Mouse (Mus musculus) embryo, embryonic 10.5 days (tissue): ENCODE data around the gene Hjurp.

Experiments used
- DNase-seq: peaks from one replicate; pipeline ENCODE4 v3.0.0-alpha.2; 2015; ENCODE audit warnings: low spot score

Gene Hjurp

GRCm38 (mm10) chr1:88280006-88280690 is 2.7 kb upstream of the Hjurp start:
- DNase-seq, result no peak

- no peak for DNase-seq
Measured at GRCm38 (mm10) chr1:88279111-88280005, 1.9 kb upstream of the Hjurp start.

- DNase-seq, result no peak
Measured at GRCm38 (mm10) chr1:88277818-88278511, 532 bp upstream of the Hjurp start.

GRCm38 (mm10) chr1:88276524-88277097 is 822 bp downstream of the Hjurp start:
- no peak for DNase-seq

- no peak for DNase-seq
Measured at GRCm38 (mm10) chr1:88275698-88276523, 1.5 kb downstream of the Hjurp start.

GRCm38 (mm10) chr1:88275078-88275680 is 2.3 kb downstream of the Hjurp start:
- no peak for DNase-seq

- no peak for DNase-seq
Measured at GRCm38 (mm10) chr1:88274371-88275077, 2.9 kb downstream of the Hjurp start.

- DNase-seq, result no peak
Measured at GRCm38 (mm10) chr1:88273832-88274231, 3.6 kb downstream of the Hjurp start.

- DNase-seq, result no peak
Measured at GRCm38 (mm10) chr1:88273326-88273725, 4.1 kb downstream of the Hjurp start.

GRCm38 (mm10) chr1:88272851-88273250 is 4.6 kb downstream of the Hjurp start:
- DNase-seq, result no peak

GRCm38 (mm10) chr1:88269539-88270309 is 7.7 kb downstream of the Hjurp start:
- DNase-seq, result no peak

- no peak for DNase-seq
Measured at GRCm38 (mm10) chr1:88268070-88268469, 9.4 kb downstream of the Hjurp start.

- DNase-seq, result no peak
Measured at GRCm38 (mm10) chr1:88267489-88267888, 9.9 kb downstream of the Hjurp start.

GRCm38 (mm10) chr1:88266123-88266522 is 11.3 kb downstream of the Hjurp start:
- DNase-seq, result no peak

GRCm38 (mm10) chr1:88264869-88265240 is 12.6 kb downstream of the Hjurp start:
- DNase-seq, result no peak

- DNase-seq, result no peak
Measured at GRCm38 (mm10) chr1:88264237-88264868, 13.1 kb downstream of the Hjurp start.

- DNase-seq, result no peak
Measured at GRCm38 (mm10) chr1:88263778-88264177, 13.7 kb downstream of the Hjurp start.

GRCm38 (mm10) chr1:88262961-88263360 is 14.5 kb downstream of the Hjurp start:
- DNase-seq, result no peak

GRCm38 (mm10) chr1:88262255-88262654 is 15.2 kb downstream of the Hjurp start:
- DNase-seq, result no peak
